Mouse (Mus musculus): Measurements from ENCODE around the gene Togaram2. TPM values are rescaled to one million over a fixed set of nuclear protein-coding genes. Genes with fewer than 3 reads are reported as not detected.

Togaram2 gene
- polyA plus RNA-seq, 1 experiment from 2014 or later, result 0.24 TPM

GRCm38 (mm10) chr17:71705113-71705512, 32.1 kb downstream of the Togaram2 start:
- H3K9me3 ChIP-seq (replicated peaks; ENCODE audit: control insufficient read depth, low read length), result 0 out of 2 replicates have a peak, but pooled peaks cover 3% of the 10 kb centered on the region
- ATAC-seq, result no peak
- 89% methylated on average over 1 of the region's 1 CpGs for WGBS

GRCm38 (mm10) chr17:71705550-71706480, 32.8 kb downstream of the Togaram2 start:
- no peak overlapping the region for H3K9ac ChIP-seq (ENCODE audit: low read length)
- DNase-seq (ENCODE audit: low spot score) (no peak), ATAC-seq (no peak)
- no peak overlapping the region for H3K27ac ChIP-seq (ENCODE audit: low read depth, low read length)
- no peak overlapping the region for H3K4me3 ChIP-seq (ENCODE audit: low read depth, low read length)
- no peaks in the 10 kb centered on the region for H3K36me3 ChIP-seq (ENCODE audit: control insufficient read depth, insufficient read depth, low read length)
- H3K4me2 ChIP-seq (ENCODE audit: low read length), result no peak overlapping the region
- H3K27me3 ChIP-seq (replicated peaks; ENCODE audit: control insufficient read depth, insufficient read depth, low read length), result no peaks in the 10 kb centered on the region
- H3K4me1 ChIP-seq (ENCODE audit: control insufficient read depth, insufficient read depth, low read length), result no peaks in the 10 kb centered on the region
- H3K9me3 ChIP-seq (replicated peaks; ENCODE audit: control insufficient read depth, low read length), result 0 out of 2 replicates have a peak, but pooled peaks cover 3% of the 10 kb centered on the region
- 92% methylated on average over 14 of the region's 14 CpGs for WGBS

More at GRCm38 (mm10) chr17:71705113-71705512, 32.1 kb downstream of the Togaram2 start:
- Histone ChIP-seq H3K4me2 (ENCODE audit: low read length) (no peak overlapping the region), H3K27ac (ENCODE audit: low read depth, low read length) (no peak overlapping the region), H3K9ac (ENCODE audit: low read length) (no peak overlapping the region), H3K4me1 (ENCODE audit: control insufficient read depth, insufficient read depth, low read length) (no peaks in the 10 kb centered on the region), H3K4me3 (ENCODE audit: low read depth, low read length) (no peak overlapping the region), H3K36me3 (ENCODE audit: control insufficient read depth, insufficient read depth, low read length) (no peaks in the 10 kb centered on the region), H3K27me3 (replicated peaks; ENCODE audit: control insufficient read depth, insufficient read depth, low read length) (no peaks in the 10 kb centered on the region)
- no peak for DNase-seq (ENCODE audit: low spot score)

- DNase-seq (ENCODE audit: low spot score), result no peak
- Histone ChIP-seq H3K4me3 (ENCODE audit: low read depth, low read length) (no peak overlapping the region), H3K27ac (ENCODE audit: low read depth, low read length) (no peak overlapping the region), H3K9me3 (replicated peaks; ENCODE audit: control insufficient read depth, low read length) (0 out of 2 replicates have a peak, but pooled peaks cover 3% of the 10 kb centered on the region), H3K9ac (ENCODE audit: low read length) (no peak overlapping the region), H3K4me2 (ENCODE audit: low read length) (no peak overlapping the region), H3K4me1 (ENCODE audit: control insufficient read depth, insufficient read depth, low read length) (no peaks in the 10 kb centered on the region), H3K36me3 (ENCODE audit: control insufficient read depth, insufficient read depth, low read length) (no peaks in the 10 kb centered on the region), H3K27me3 (replicated peaks; ENCODE audit: control insufficient read depth, insufficient read depth, low read length) (no peaks in the 10 kb centered on the region)
- ATAC-seq, result 0 out of 2 replicates have a peak, but pooled peaks have one; percentile 32
- 43% methylated on average over 4 of the region's 4 CpGs for WGBS
Measured at GRCm38 (mm10) chr17:71707715-71708114, 34.7 kb downstream of the Togaram2 start.

GRCm38 (mm10) chr17:71712279-71712678, 39.2 kb downstream of the Togaram2 start:
- Histone ChIP-seq H3K27ac (ENCODE audit: low read depth, low read length) (no peak overlapping the region), H3K27me3 (replicated peaks; ENCODE audit: control insufficient read depth, insufficient read depth, low read length) (no peaks in the 10 kb centered on the region), H3K4me3 (ENCODE audit: low read depth, low read length) (no peak overlapping the region), H3K4me2 (ENCODE audit: low read length) (no peak overlapping the region), H3K36me3 (ENCODE audit: control insufficient read depth, insufficient read depth, low read length) (no peaks in the 10 kb centered on the region), H3K4me1 (ENCODE audit: control insufficient read depth, insufficient read depth, low read length) (no peaks in the 10 kb centered on the region), H3K9me3 (replicated peaks; ENCODE audit: control insufficient read depth, low read length) (no peaks in the 10 kb centered on the region), H3K9ac (ENCODE audit: low read length) (no peak overlapping the region)
- ATAC-seq (no peak), DNase-seq (ENCODE audit: low spot score) (no peak)
- WGBS, result 70% methylated on average over 6 of the region's 6 CpGs

GRCm38 (mm10) chr17:71715034-71715433, 42.0 kb downstream of the Togaram2 start:
- no peaks in the 10 kb centered on the region for H3K4me1 ChIP-seq (ENCODE audit: control insufficient read depth, insufficient read depth, low read length)
- H3K36me3 ChIP-seq (ENCODE audit: control insufficient read depth, insufficient read depth, low read length), result no peaks in the 10 kb centered on the region
- no peak for ATAC-seq
- no peaks in the 10 kb centered on the region for H3K27me3 ChIP-seq (replicated peaks; ENCODE audit: control insufficient read depth, insufficient read depth, low read length)
- no peak overlapping the region for H3K9ac ChIP-seq (ENCODE audit: low read length)
- WGBS, result 72% methylated on average over 3 of the region's 3 CpGs
- no peak overlapping the region for H3K4me3 ChIP-seq (ENCODE audit: low read depth, low read length)
- no peak for DNase-seq (ENCODE audit: low spot score)
- no peak overlapping the region for H3K4me2 ChIP-seq (ENCODE audit: low read length)
- no peaks in the 10 kb centered on the region for H3K9me3 ChIP-seq (replicated peaks; ENCODE audit: control insufficient read depth, low read length)
- no peak overlapping the region for H3K27ac ChIP-seq (ENCODE audit: low read depth, low read length)

- no peaks in the 10 kb centered on the region for H3K27me3 ChIP-seq (replicated peaks; ENCODE audit: control insufficient read depth, insufficient read depth, low read length)
- DNase-seq (ENCODE audit: low spot score) (no peak), ATAC-seq (no peak)
- H3K4me3 ChIP-seq (ENCODE audit: low read depth, low read length), result no peak overlapping the region
- H3K4me1 ChIP-seq (ENCODE audit: control insufficient read depth, insufficient read depth, low read length), result no peaks in the 10 kb centered on the region
- 91% methylated on average over 8 of the region's 8 CpGs for WGBS
- no peak overlapping the region for H3K27ac ChIP-seq (ENCODE audit: low read depth, low read length)
- H3K9ac ChIP-seq (ENCODE audit: low read length), result no peak overlapping the region
- no peak overlapping the region for H3K4me2 ChIP-seq (ENCODE audit: low read length)
- no peaks in the 10 kb centered on the region for H3K36me3 ChIP-seq (ENCODE audit: control insufficient read depth, insufficient read depth, low read length)
- no peaks in the 10 kb centered on the region for H3K9me3 ChIP-seq (replicated peaks; ENCODE audit: control insufficient read depth, low read length)
Measured at GRCm38 (mm10) chr17:71717881-71718625, 45.0 kb downstream of the Togaram2 start.

GRCm38 (mm10) chr17:71720434-71720833, 47.4 kb downstream of the Togaram2 start:
- no peaks in the 10 kb centered on the region for H3K9me3 ChIP-seq (replicated peaks; ENCODE audit: control insufficient read depth, low read length)
- H3K36me3 ChIP-seq (ENCODE audit: control insufficient read depth, insufficient read depth, low read length), result no peaks in the 10 kb centered on the region
- ATAC-seq, result no peak
- no peak overlapping the region for H3K4me2 ChIP-seq (ENCODE audit: low read length)
- H3K27me3 ChIP-seq (replicated peaks; ENCODE audit: control insufficient read depth, insufficient read depth, low read length), result no peaks in the 10 kb centered on the region
- no peak for DNase-seq (ENCODE audit: low spot score)
- H3K9ac ChIP-seq (ENCODE audit: low read length), result no peak overlapping the region
- H3K27ac ChIP-seq (ENCODE audit: low read depth, low read length), result no peak overlapping the region
- H3K4me1 ChIP-seq (ENCODE audit: control insufficient read depth, insufficient read depth, low read length), result no peaks in the 10 kb centered on the region
- no peak overlapping the region for H3K4me3 ChIP-seq (ENCODE audit: low read depth, low read length)

- Histone ChIP-seq H3K9ac (ENCODE audit: low read length) (no peak overlapping the region), H3K4me2 (ENCODE audit: low read length) (no peak overlapping the region), H3K4me1 (ENCODE audit: control insufficient read depth, insufficient read depth, low read length) (no peaks in the 10 kb centered on the region), H3K36me3 (ENCODE audit: control insufficient read depth, insufficient read depth, low read length) (no peaks in the 10 kb centered on the region), H3K27ac (ENCODE audit: low read depth, low read length) (no peak overlapping the region), H3K27me3 (replicated peaks; ENCODE audit: control insufficient read depth, insufficient read depth, low read length) (no peaks in the 10 kb centered on the region), H3K9me3 (replicated peaks; ENCODE audit: control insufficient read depth, low read length) (no peaks in the 10 kb centered on the region), H3K4me3 (ENCODE audit: low read depth, low read length) (no peak overlapping the region)
- 80% methylated on average over 3 of the region's 3 CpGs for WGBS
- ATAC-seq, result no peak
- no peak for DNase-seq (ENCODE audit: low spot score)
Measured at GRCm38 (mm10) chr17:71721019-71721418, 48.0 kb downstream of the Togaram2 start.
